Mouse (Mus musculus) left cerebral cortex, adult 18-20 months (tissue): ENCODE results near the gene Was. TPM values are rescaled to one million over a fixed set of nuclear protein-coding genes. Genes with fewer than 3 reads are reported as not detected.
"Not testable (repeated sequence)": the region's sequence is repeated elsewhere in the genome, so short reads cannot be mapped to it uniquely, and the experiment has no call there.

Experiments
- DNase-seq, 2 experiments: peaks; one replicate each; pipeline ENCODE4 v3.0.0; 2021 to 2022; ENCODE audit warnings: low spot score in 2 of 2, mixed read lengths in 1 of 2
- long read RNA-seq, 2 experiments: library from polyadenylated mRNA; stranded (forward); transcript quantifications; one replicate each; pipeline ENCODE4 v2.0.0; 2021
- total RNA-seq, 2 experiments: library from RNA; stranded (reverse); gene quantifications; 2 replicates each; pipeline ENCODE4 v1.2.3; 2021

The Was gene
- total RNA-seq: 1 to 10 TPM; 1.3 to 1.5 TPM
- long read RNA-seq, experiment 1: 0 reads
- long read RNA-seq, experiment 2: 0 reads

- no peak for DNase-seq
Observed at GRCm38 (mm10) chrX:8090346-8090953, at the start of gene Was. Was (minus strand) TSS chrX:8090498.

GRCm38 (mm10) chrX:8139480-8139879 is 49.2 kb upstream of the Was start:
- DNase-seq: no peak

GRCm38 (mm10) chrX:8135886-8136285 is 45.6 kb upstream of the Was start:
- DNase-seq: no peak

GRCm38 (mm10) chrX:8132017-8132976 is 42.0 kb upstream of the Was start, which contains the start of gene Wdr13:
Wdr13 (minus strand) TSS chrX:8132892.
- peak; percentile 85 to 90 for DNase-seq

GRCm38 (mm10) chrX:8131393-8131792 is 41.1 kb upstream of the Was start:
- DNase-seq: no peak

GRCm38 (mm10) chrX:8125235-8125634 is 34.9 kb upstream of the Was start:
- DNase-seq: no peak

- no peak for DNase-seq
Observed at GRCm38 (mm10) chrX:8123821-8124470, 33.6 kb upstream of the Was start.

GRCm38 (mm10) chrX:8117264-8117663 is 27.0 kb upstream of the Was start:
- no peak for DNase-seq

GRCm38 (mm10) chrX:8115275-8115674 is 25.0 kb upstream of the Was start:
- no peak for DNase-seq

- no peak for DNase-seq
Observed at GRCm38 (mm10) chrX:8105019-8105418, 14.7 kb upstream of the Was start.

- DNase-seq: no peak
Observed at GRCm38 (mm10) chrX:8102213-8102668, 11.9 kb upstream of the Was start.

GRCm38 (mm10) chrX:8101017-8101416 is 10.7 kb upstream of the Was start:
- peak; percentile 15 to 30 for DNase-seq

- no peak for DNase-seq
Observed at GRCm38 (mm10) chrX:8099435-8099834, 9.1 kb upstream of the Was start.

GRCm38 (mm10) chrX:8096787-8097242 is 6.5 kb upstream of the Was start:
- peak; percentile 90 to 96 for DNase-seq

GRCm38 (mm10) chrX:8096068-8096786 is 5.9 kb upstream of the Was start:
- peak; percentile 53 to 83 for DNase-seq

- no peak for DNase-seq
Observed at GRCm38 (mm10) chrX:8095546-8095945, 5.2 kb upstream of the Was start.

- not testable (repeated sequence) for DNase-seq
Observed at GRCm38 (mm10) chrX:8090954-8091347, 653 bp upstream of the Was start.

- DNase-seq: no peak
Observed at GRCm38 (mm10) chrX:8089746-8090145, 552 bp downstream of the Was start.

- no peak for DNase-seq
Observed at GRCm38 (mm10) chrX:8085611-8086010, 4.7 kb downstream of the Was start.

- DNase-seq: no peak
Observed at GRCm38 (mm10) chrX:8084771-8085259, 5.5 kb downstream of the Was start.

- DNase-seq: no peak
Observed at GRCm38 (mm10) chrX:8075104-8075503, 15.2 kb downstream of the Was start.
